Mouse (Mus musculus) kidney, embryonic 15.5 days (tissue): ENCODE data around the gene Prelp. TPM values are rescaled to one million over a fixed set of nuclear protein-coding genes. Genes with fewer than 3 reads are reported as not detected.

ENCODE experiments used
- ATAC-seq: fragments of 200-750 bp; cut with Nextera tagmentation; replicated peaks from 2 replicates; pipeline ENCODE4 v1.8.0; 2017; ENCODE audit warnings: moderate TSS enrichment; ENCODE audit not compliant: low FRiP score
- H3K27ac ChIP-seq: fragments of 300-500 bp; sonication (generic); 2 replicates; pipeline ENCODE4 v1.5.1; 2015; ENCODE audit warnings: mild to moderate bottlenecking, inconsistent platforms
- H3K27me3 ChIP-seq: fragments of 300-500 bp; sonication (generic); 2 replicates; pipeline ENCODE4 v1.6.1; 2015; ENCODE audit warnings: inconsistent platforms
- H3K36me3 ChIP-seq: fragments of 300-500 bp; sonication (generic); 2 replicates; pipeline ENCODE4 v1.6.1; 2015; ENCODE audit warnings: inconsistent platforms
- H3K4me1 ChIP-seq: fragments of 300-500 bp; sonication (generic); 2 replicates; pipeline ENCODE4 v1.6.1; 2015; ENCODE audit warnings: inconsistent platforms
- H3K4me2 ChIP-seq: fragments of 300-500 bp; sonication (generic); 2 replicates; pipeline ENCODE4 v1.6.1; 2015; ENCODE audit warnings: moderate library complexity, mild to moderate bottlenecking, inconsistent platforms
- H3K4me3 ChIP-seq: fragments of 300-500 bp; sonication (generic); replicated peaks from 2 replicates; pipeline ENCODE4 v1.5.1; 2015; ENCODE audit warnings: mild to moderate bottlenecking, inconsistent platforms
- H3K9ac ChIP-seq: fragments of 300-500 bp; sonication (generic); 2 replicates; pipeline ENCODE4 v1.6.1; 2015; ENCODE audit warnings: mild to moderate bottlenecking, inconsistent platforms
- H3K9me3 ChIP-seq: fragments of 300-500 bp; sonication (generic); replicated peaks from 2 replicates; pipeline ENCODE4 v1.6.1; 2016; ENCODE audit warnings: inconsistent platforms
- WGBS: fragments of 180-500 bp; shearing (Covaris S2); methylation state at CpG from one replicate; pipeline ENCODE4 v1.1.7; 2015; ENCODE audit warnings: mixed read lengths; 5-methylcytosine and 5-hydroxymethylcytosine counted together
- polyA plus RNA-seq: library from polyadenylated mRNA; unstranded; fragments of >200 nt; fragmentation: Nextera tagmentation; extraction: Ambion mirVana; gene quantifications from 2 replicates; pipeline ENCODE4 v1.2.1, GENCODE M21; 2015

Prelp gene
- polyA plus RNA-seq, 1 experiment from 2014 or later, result 2.2 TPM

- no peak for ATAC-seq
These were observed 32.1 kb upstream of the Prelp start for GRCm38 (mm10) chr1:133953261-133953742.

GRCm38 (mm10) chr1:133951598-133951997, 30.4 kb upstream of the Prelp start:
- WGBS, result 64% methylated on average over 6 of the region's 6 CpGs

More at GRCm38 (mm10) chr1:133953261-133953742, 32.1 kb upstream of the Prelp start:
- no peak overlapping the region for H3K4me2 ChIP-seq
- no peaks in the 10 kb centered on the region for H3K27me3 ChIP-seq
- no peak overlapping the region for H3K27ac ChIP-seq
- H3K9ac ChIP-seq, result no peak overlapping the region
- no peaks in the 10 kb centered on the region for H3K9me3 ChIP-seq
- H3K4me1 ChIP-seq, result peaks cover 15% of the 10 kb centered on the region
- WGBS, result 27% methylated on average over 9 of the region's 9 CpGs
- no peak overlapping the region for H3K4me3 ChIP-seq
- no peaks in the 10 kb centered on the region for H3K36me3 ChIP-seq

GRCm38 (mm10) chr1:133950061-133950782, 29.0 kb upstream of the Prelp start:
- ATAC-seq, result no peak
- WGBS, result 62% methylated on average over 7 of the region's 7 CpGs
- H3K9me3 ChIP-seq, result no peaks in the 10 kb centered on the region

More at GRCm38 (mm10) chr1:133951598-133951997, 30.4 kb upstream of the Prelp start:
- no peak overlapping the region for H3K27ac ChIP-seq
- H3K27me3 ChIP-seq, result no peaks in the 10 kb centered on the region
- no peaks in the 10 kb centered on the region for H3K9me3 ChIP-seq
- no peaks in the 10 kb centered on the region for H3K36me3 ChIP-seq
- H3K4me2 ChIP-seq, result no peak overlapping the region
- peaks cover 15% of the 10 kb centered on the region for H3K4me1 ChIP-seq
- no peak overlapping the region for H3K4me3 ChIP-seq
- ATAC-seq, result no peak
- H3K9ac ChIP-seq, result no peak overlapping the region

GRCm38 (mm10) chr1:133945106-133945505, 23.9 kb upstream of the Prelp start:
- Histone ChIP-seq H3K9ac (no peak overlapping the region), H3K4me2 (no peak overlapping the region), H3K9me3 (0 out of 2 replicates have a peak, but pooled peaks cover 2% of the 10 kb centered on the region), H3K36me3 (no peaks in the 10 kb centered on the region), H3K27ac (no peak overlapping the region), H3K4me1 (0 out of 2 replicates have a peak, but pooled peaks cover 6% of the 10 kb centered on the region), H3K4me3 (no peak overlapping the region), H3K27me3 (no peaks in the 10 kb centered on the region)
- no peak for ATAC-seq
- WGBS, result 88% methylated on average over 3 of the region's 3 CpGs

More at GRCm38 (mm10) chr1:133950061-133950782, 29.0 kb upstream of the Prelp start:
- Histone ChIP-seq H3K9ac (no peak overlapping the region), H3K4me3 (no peak overlapping the region), H3K27ac (no peak overlapping the region), H3K4me2 (no peak overlapping the region), H3K4me1 (peaks cover 15% of the 10 kb centered on the region), H3K27me3 (no peaks in the 10 kb centered on the region), H3K36me3 (no peaks in the 10 kb centered on the region)

- no peaks in the 10 kb centered on the region for H3K36me3 ChIP-seq
- ATAC-seq, result no peak
- 0 out of 2 replicates have a peak, but pooled peaks cover 6% of the 10 kb centered on the region for H3K4me1 ChIP-seq
- 83% methylated on average over 3 of the region's 3 CpGs for WGBS
- H3K27ac ChIP-seq, result no peak overlapping the region
- no peak overlapping the region for H3K9ac ChIP-seq
- no peak overlapping the region for H3K4me2 ChIP-seq
- no peak overlapping the region for H3K4me3 ChIP-seq
- H3K27me3 ChIP-seq, result no peaks in the 10 kb centered on the region
- 0 out of 2 replicates have a peak, but pooled peaks cover 2% of the 10 kb centered on the region for H3K9me3 ChIP-seq
These were observed 20.7 kb upstream of the Prelp start for GRCm38 (mm10) chr1:133941904-133942303.

- Histone ChIP-seq H3K27ac (no peak overlapping the region), H3K36me3 (no peaks in the 10 kb centered on the region), H3K9me3 (0 out of 2 replicates have a peak, but pooled peaks cover 2% of the 10 kb centered on the region), H3K9ac (no peak overlapping the region), H3K4me3 (no peak overlapping the region), H3K4me1 (0 out of 2 replicates have a peak, but pooled peaks cover 6% of the 10 kb centered on the region), H3K4me2 (no peak overlapping the region), H3K27me3 (no peaks in the 10 kb centered on the region)
- 47% methylated on average over 11 of the region's 11 CpGs for WGBS
- no peak for ATAC-seq
These were observed 20.1 kb upstream of the Prelp start for GRCm38 (mm10) chr1:133941158-133941860.

- H3K4me2 ChIP-seq, result no peak overlapping the region
- H3K9me3 ChIP-seq, result 0 out of 2 replicates have a peak, but pooled peaks cover 2% of the 10 kb centered on the region
- 91% methylated on average over 3 of the region's 3 CpGs for WGBS
- H3K27me3 ChIP-seq, result no peaks in the 10 kb centered on the region
- no peaks in the 10 kb centered on the region for H3K36me3 ChIP-seq
- 0 out of 2 replicates have a peak, but pooled peaks cover 6% of the 10 kb centered on the region for H3K4me1 ChIP-seq
- no peak for ATAC-seq
- no peak overlapping the region for H3K4me3 ChIP-seq
- H3K27ac ChIP-seq, result no peak overlapping the region
- H3K9ac ChIP-seq, result no peak overlapping the region
These were observed 19.4 kb upstream of the Prelp start for GRCm38 (mm10) chr1:133940481-133941092.

GRCm38 (mm10) chr1:133939708-133940107, 18.5 kb upstream of the Prelp start:
- Histone ChIP-seq H3K9ac (no peak overlapping the region), H3K36me3 (no peaks in the 10 kb centered on the region), H3K4me1 (0 out of 2 replicates have a peak, but pooled peaks cover 6% of the 10 kb centered on the region), H3K4me3 (no peak overlapping the region), H3K27me3 (no peaks in the 10 kb centered on the region), H3K9me3 (0 out of 2 replicates have a peak, but pooled peaks cover 2% of the 10 kb centered on the region), H3K27ac (no peak overlapping the region), H3K4me2 (no peak overlapping the region)
- WGBS, result 88% methylated on average over 8 of the region's 8 CpGs
- ATAC-seq, result no peak

- no peak for ATAC-seq
- Histone ChIP-seq H3K4me3 (no peak overlapping the region), H3K9ac (no peak overlapping the region), H3K9me3 (no peaks in the 10 kb centered on the region), H3K4me1 (peaks cover 7% of the 10 kb centered on the region; the same call in 1 of the 2 replicates), H3K27ac (no peak overlapping the region), H3K27me3 (no peaks in the 10 kb centered on the region), H3K36me3 (no peaks in the 10 kb centered on the region), H3K4me2 (no peak overlapping the region)
- 92% methylated on average over 3 of the region's 3 CpGs for WGBS
These were observed 15.0 kb upstream of the Prelp start for GRCm38 (mm10) chr1:133936169-133936568.

GRCm38 (mm10) chr1:133934354-133934963, 13.2 kb upstream of the Prelp start:
- WGBS, result 76% methylated on average over 10 of the region's 10 CpGs
- ATAC-seq, result no peak

More at GRCm38 (mm10) chr1:133934354-133934963, 13.2 kb upstream of the Prelp start:
- H3K36me3 ChIP-seq, result no peaks in the 10 kb centered on the region
- H3K4me3 ChIP-seq, result no peak overlapping the region
- H3K9ac ChIP-seq, result no peak overlapping the region
- H3K4me1 ChIP-seq, result peaks cover 7% of the 10 kb centered on the region; the same call in 1 of the 2 replicates
- no peak overlapping the region for H3K4me2 ChIP-seq
- no peak overlapping the region for H3K27ac ChIP-seq
- H3K27me3 ChIP-seq, result no peaks in the 10 kb centered on the region
- H3K9me3 ChIP-seq, result no peaks in the 10 kb centered on the region
